Mouse (Mus musculus): ENCODE data around the gene Slc9a3. TPM values are rescaled to one million over a fixed set of nuclear protein-coding genes. Genes with fewer than 3 reads are reported as not detected.

The Slc9a3 gene
- polyA plus RNA-seq, 1 experiment from 2014 or later = not detected

DNA sequence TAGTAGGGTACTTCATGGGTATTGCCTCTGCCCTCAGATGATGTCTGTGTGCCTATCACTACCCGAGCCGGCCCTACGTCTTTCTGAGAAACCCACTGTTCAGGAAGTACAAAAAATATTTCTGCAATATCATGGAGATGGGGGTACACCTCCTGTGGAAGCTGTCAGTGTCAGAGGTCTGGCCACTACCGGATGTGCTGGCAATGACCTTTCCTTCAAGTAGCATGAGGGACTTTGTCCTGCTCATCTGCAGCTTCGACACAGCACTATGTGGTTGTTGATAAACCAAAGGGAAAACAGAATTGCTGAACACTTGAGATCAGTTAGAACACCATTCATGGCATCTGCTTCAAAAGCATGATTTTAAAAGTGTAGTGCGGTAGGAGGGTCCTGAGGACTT, 19.5 kb downstream of the Slc9a3 start:
- no peak overlapping the region for H3K4me3 ChIP-seq (ENCODE audit: low read length)
- H3K4me1 ChIP-seq (replicated peaks; ENCODE audit: control insufficient read depth, insufficient read depth, low read length) = no peaks in the 10 kb centered on the region
- no peak overlapping the region for H3K4me2 ChIP-seq (ENCODE audit: low read depth, low read length)
- no peak overlapping the region for H3K27ac ChIP-seq (ENCODE audit: low read length)
- H3K27me3 ChIP-seq (ENCODE audit: control insufficient read depth, insufficient read depth, low read depth, low read length) = no peaks in the 10 kb centered on the region
- no peak overlapping the region for H3K9ac ChIP-seq (ENCODE audit: low read length)
- 82% methylated on average over 6 of the region's 6 CpGs for WGBS
- H3K36me3 ChIP-seq (ENCODE audit: control insufficient read depth, insufficient read depth, low read length) = no peaks in the 10 kb centered on the region
- H3K9me3 ChIP-seq (ENCODE audit: control insufficient read depth, low read length) = no peaks in the 10 kb centered on the region
- no peak for ATAC-seq (ENCODE audit: low read depth)

- ATAC-seq (ENCODE audit: low read depth) = no peak
- Histone ChIP-seq H3K4me1 (replicated peaks; ENCODE audit: control insufficient read depth, insufficient read depth, low read length) (no peaks in the 10 kb centered on the region), H3K9ac (ENCODE audit: low read length) (no peak overlapping the region), H3K27me3 (ENCODE audit: control insufficient read depth, insufficient read depth, low read depth, low read length) (no peaks in the 10 kb centered on the region), H3K9me3 (ENCODE audit: control insufficient read depth, low read length) (no peaks in the 10 kb centered on the region), H3K27ac (ENCODE audit: low read length) (no peak overlapping the region), H3K36me3 (ENCODE audit: control insufficient read depth, insufficient read depth, low read length) (no peaks in the 10 kb centered on the region), H3K4me2 (ENCODE audit: low read depth, low read length) (no peak overlapping the region), H3K4me3 (ENCODE audit: low read length) (no peak overlapping the region)
- 69% methylated on average over 3 of the region's 3 CpGs for WGBS
Measured at GRCm38 (mm10) chr13:74143282-74143681, 22.0 kb downstream of the Slc9a3 start.

- H3K4me2 ChIP-seq (ENCODE audit: low read depth, low read length) = no peak overlapping the region
- no peaks in the 10 kb centered on the region for H3K27me3 ChIP-seq (ENCODE audit: control insufficient read depth, insufficient read depth, low read depth, low read length)
- WGBS = 71% methylated on average over 7 of the region's 7 CpGs
- no peaks in the 10 kb centered on the region for H3K9me3 ChIP-seq (ENCODE audit: control insufficient read depth, low read length)
- no peak overlapping the region for H3K4me3 ChIP-seq (ENCODE audit: low read length)
- no peak overlapping the region for H3K9ac ChIP-seq (ENCODE audit: low read length)
- H3K27ac ChIP-seq (ENCODE audit: low read length) = no peak overlapping the region
- H3K4me1 ChIP-seq (replicated peaks; ENCODE audit: control insufficient read depth, insufficient read depth, low read length) = no peaks in the 10 kb centered on the region
- H3K36me3 ChIP-seq (ENCODE audit: control insufficient read depth, insufficient read depth, low read length) = no peaks in the 10 kb centered on the region
- no peak for ATAC-seq (ENCODE audit: low read depth)
Measured at GRCm38 (mm10) chr13:74144120-74144884, 23.0 kb downstream of the Slc9a3 start.

GRCm38 (mm10) chr13:74145983-74146622, 24.8 kb downstream of the Slc9a3 start:
- Histone ChIP-seq H3K9me3 (ENCODE audit: control insufficient read depth, low read length) (no peaks in the 10 kb centered on the region), H3K27me3 (ENCODE audit: control insufficient read depth, insufficient read depth, low read depth, low read length) (no peaks in the 10 kb centered on the region), H3K9ac (ENCODE audit: low read length) (no peak overlapping the region), H3K27ac (ENCODE audit: low read length) (no peak overlapping the region), H3K4me3 (ENCODE audit: low read length) (no peak overlapping the region), H3K36me3 (ENCODE audit: control insufficient read depth, insufficient read depth, low read length) (no peaks in the 10 kb centered on the region), H3K4me1 (replicated peaks; ENCODE audit: control insufficient read depth, insufficient read depth, low read length) (no peaks in the 10 kb centered on the region), H3K4me2 (ENCODE audit: low read depth, low read length) (no peak overlapping the region)
- WGBS = 83% methylated on average over 3 of the region's 3 CpGs
- no peak for ATAC-seq (ENCODE audit: low read depth)

DNA sequence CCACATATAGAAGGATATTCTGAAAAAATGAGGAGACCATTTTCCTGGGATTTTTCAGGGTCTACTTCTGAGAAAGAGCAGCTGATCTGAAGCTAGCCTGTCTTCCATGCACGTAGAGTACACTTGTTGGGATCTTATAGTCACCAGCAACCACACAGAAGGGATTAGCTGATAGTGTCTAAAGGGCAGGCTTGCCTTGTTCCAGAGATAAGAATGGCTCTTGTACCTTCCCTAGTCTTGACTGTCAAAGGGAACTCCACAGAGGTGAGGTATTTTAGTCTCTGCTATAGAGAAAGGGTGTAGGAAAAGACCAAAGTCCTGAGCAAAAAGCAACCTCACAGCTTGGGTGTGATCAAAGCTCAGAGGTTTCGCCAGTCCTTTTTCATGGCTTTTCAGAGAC, 26.1 kb downstream of the Slc9a3 start:
- no peaks in the 10 kb centered on the region for H3K9me3 ChIP-seq (ENCODE audit: control insufficient read depth, low read length)
- 70% methylated on average over 2 of the region's 2 CpGs for WGBS
- no peak overlapping the region for H3K27ac ChIP-seq (ENCODE audit: low read length)
- ATAC-seq (ENCODE audit: low read depth) = no peak
- no peaks in the 10 kb centered on the region for H3K36me3 ChIP-seq (ENCODE audit: control insufficient read depth, insufficient read depth, low read length)
- no peaks in the 10 kb centered on the region for H3K27me3 ChIP-seq (ENCODE audit: control insufficient read depth, insufficient read depth, low read depth, low read length)
- H3K4me2 ChIP-seq (ENCODE audit: low read depth, low read length) = no peak overlapping the region
- no peak overlapping the region for H3K4me3 ChIP-seq (ENCODE audit: low read length)
- no peaks in the 10 kb centered on the region for H3K4me1 ChIP-seq (replicated peaks; ENCODE audit: control insufficient read depth, insufficient read depth, low read length)
- H3K9ac ChIP-seq (ENCODE audit: low read length) = no peak overlapping the region

DNA sequence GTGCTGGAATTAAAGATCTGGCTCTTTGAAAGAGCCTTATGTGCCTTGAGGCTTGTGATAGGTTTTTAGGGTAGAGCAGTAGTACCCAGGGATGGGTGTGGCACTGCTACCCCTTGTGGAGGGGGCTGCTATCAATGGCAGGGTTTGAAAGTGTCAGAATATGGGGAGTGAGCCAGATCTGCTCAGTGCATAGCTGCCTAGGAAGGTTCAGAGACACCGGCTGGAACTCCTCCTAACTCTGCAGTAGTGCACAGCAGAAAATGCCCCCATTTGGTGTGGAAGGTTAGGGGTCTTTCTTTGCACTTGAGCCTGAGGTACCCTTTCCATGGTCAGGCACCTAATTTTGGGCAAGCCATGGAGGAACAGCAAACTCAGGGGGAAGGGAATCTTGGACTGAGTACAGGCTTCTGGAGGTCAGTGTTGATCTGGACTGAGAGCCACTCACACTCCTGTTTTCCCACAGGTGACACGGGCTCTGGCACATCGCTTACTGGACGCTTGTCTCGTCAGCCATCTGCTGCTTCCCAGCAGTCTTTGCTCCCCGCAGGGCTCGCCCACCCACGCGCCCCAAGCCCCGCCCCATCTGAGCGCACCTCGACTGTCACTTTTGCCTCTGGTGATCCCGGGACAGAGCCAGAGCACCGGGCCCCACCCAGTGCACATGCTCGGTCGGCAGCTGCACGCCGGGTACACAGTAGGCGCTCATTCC, 45.2 kb downstream of the Slc9a3 start:
- peak; percentile 86 for ATAC-seq (ENCODE audit: low read depth)
- Histone ChIP-seq H3K9me3 (ENCODE audit: control insufficient read depth, low read length) (no peaks in the 10 kb centered on the region), H3K36me3 (ENCODE audit: control insufficient read depth, insufficient read depth, low read length) (0 out of 2 replicates have a peak, but pooled peaks cover 2% of the 10 kb centered on the region), H3K9ac (ENCODE audit: low read length) (peak overlapping the region; percentile 55), H3K27ac (ENCODE audit: low read length) (no peak overlapping the region), H3K4me2 (ENCODE audit: low read depth, low read length) (peak overlapping the region; percentile 58), H3K4me1 (replicated peaks; ENCODE audit: control insufficient read depth, insufficient read depth, low read length) (0 out of 2 replicates have a peak, but pooled peaks cover 2% of the 10 kb centered on the region), H3K4me3 (ENCODE audit: low read length) (peak overlapping the region; percentile 49), H3K27me3 (ENCODE audit: control insufficient read depth, insufficient read depth, low read depth, low read length) (no peaks in the 10 kb centered on the region)
- 6% methylated on average over 18 of the region's 19 CpGs for WGBS

GRCm38 (mm10) chr13:74167057-74167413, 45.8 kb downstream of the Slc9a3 start:
- 0 out of 2 replicates have a peak, but pooled peaks cover 2% of the 10 kb centered on the region for H3K36me3 ChIP-seq (ENCODE audit: control insufficient read depth, insufficient read depth, low read length)
- H3K9ac ChIP-seq (ENCODE audit: low read length) = peak overlapping the region; percentile 55
- H3K27ac ChIP-seq (ENCODE audit: low read length) = no peak overlapping the region
- 10% methylated on average over 9 of the region's 9 CpGs for WGBS
- no peaks in the 10 kb centered on the region for H3K9me3 ChIP-seq (ENCODE audit: control insufficient read depth, low read length)
- H3K4me3 ChIP-seq (ENCODE audit: low read length) = peak overlapping the region; percentile 49
- peak overlapping the region; percentile 58 for H3K4me2 ChIP-seq (ENCODE audit: low read depth, low read length)
- peak; percentile 53 for ATAC-seq (ENCODE audit: low read depth)
- H3K27me3 ChIP-seq (ENCODE audit: control insufficient read depth, insufficient read depth, low read depth, low read length) = no peaks in the 10 kb centered on the region
- H3K4me1 ChIP-seq (replicated peaks; ENCODE audit: control insufficient read depth, insufficient read depth, low read length) = 0 out of 2 replicates have a peak, but pooled peaks cover 2% of the 10 kb centered on the region

DNA sequence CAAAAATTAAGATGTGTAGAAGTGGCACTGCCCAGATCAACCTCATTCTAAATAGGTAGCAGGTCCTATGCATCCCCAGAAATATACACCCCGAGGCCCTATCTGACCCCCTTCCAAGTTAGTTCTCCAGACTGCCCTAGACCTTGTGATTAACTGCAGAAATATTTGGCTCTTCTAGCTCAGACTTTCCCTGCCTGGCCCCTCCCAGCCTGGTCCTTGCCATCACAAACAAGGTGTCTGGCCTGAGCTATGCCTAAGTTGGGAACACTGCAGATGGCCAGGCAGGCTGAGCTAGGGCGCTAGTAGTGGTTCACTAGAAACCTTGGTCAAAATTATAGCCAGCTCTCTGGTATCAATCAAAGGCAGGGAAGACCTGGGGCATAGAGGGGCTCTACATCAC, 46.2 kb downstream of the Slc9a3 start:
- H3K4me1 ChIP-seq (replicated peaks; ENCODE audit: control insufficient read depth, insufficient read depth, low read length) = 0 out of 2 replicates have a peak, but pooled peaks cover 2% of the 10 kb centered on the region
- H3K4me3 ChIP-seq (ENCODE audit: low read length) = no peak overlapping the region
- no peak overlapping the region for H3K27ac ChIP-seq (ENCODE audit: low read length)
- no peak overlapping the region for H3K4me2 ChIP-seq (ENCODE audit: low read depth, low read length)
- peaks cover 2% of the 10 kb centered on the region; the same call in 1 of the 2 replicates for H3K36me3 ChIP-seq (ENCODE audit: control insufficient read depth, insufficient read depth, low read length)
- H3K27me3 ChIP-seq (ENCODE audit: control insufficient read depth, insufficient read depth, low read depth, low read length) = no peaks in the 10 kb centered on the region
- no peaks in the 10 kb centered on the region for H3K9me3 ChIP-seq (ENCODE audit: control insufficient read depth, low read length)
- WGBS = 64% methylated on average over 2 of the region's 2 CpGs
- no peak for ATAC-seq (ENCODE audit: low read depth)
- no peak overlapping the region for H3K9ac ChIP-seq (ENCODE audit: low read length)

Data from lung, embryonic 16.5 days (tissue).